Mouse (Mus musculus): ENCODE measurements at regions not wholly inside any gene's neighbourhood (a gene's known extent, or its start where the extent isn't known, plus 50 kb on each side); places are given as distances from the start of the nearest gene placed in this dataset.

- TF ChIP-seq CTCF (IDR thresholded peaks at IDR 0.05; ENCODE audit: borderline replicate concordance, insufficient read depth, low read depth, low read length), result no peak
- TF ChIP-seq POLR2A (IDR thresholded peaks at IDR 0.05; ENCODE audit: borderline replicate concordance, insufficient read depth, low read length), result no peak
Observed at GRCm38 (mm10) chr13:44569241-44569778, 160.0 kb upstream of the Jarid2 start.

Measured in cerebellum, adult 2 months (tissue).